In genomic region chr2:51099240-51099639, GRCm38 (mm10) we compare ENCODE assay signal across 22 mouse cellular contexts. TPM values are rescaled to one million over a fixed set of nuclear protein-coding genes. Genes with fewer than 3 reads are reported as not detected.
DNase-seq lines count a peak whose midpoint lies in the region; ATAC-seq lines count a peak whose summit lies in the region.
"Had no signal": no experiment of that assay in that cellular context is flagged by ENCODE, and none has a peak within 500 bp of the region (broad histone marks: within the 10 kb centered on the region; RNA-seq: fewer than 3 reads in every experiment).

No protein-coding gene starts in this region.

- H3K27ac ChIP-seq in kidney, embryonic 16.5 days (ENCODE audit: low read length) = no peak overlapping the region

- no peak for DNase-seq in kidney, postnatal 4 days
- no peak for DNase-seq in urinary bladder, postnatal 10 days (ENCODE audit: low spot score)
- DNase-seq: adrenal gland, adult 2 months; adrenal gland, adult 8-10 months; adrenal gland, postnatal 10 days; adrenal gland, postnatal 14 days; adrenal gland, postnatal 25 days; adrenal gland, postnatal 36 days; B cell, adult 2 months; cerebellum, adult 11 months; cerebellum, adult 11-12 months; cerebellum, adult 18-20 months had no signal

- H3K36me3 ChIP-seq in kidney, embryonic 16.5 days (ENCODE audit: insufficient read depth, low read length) = no peaks in the 10 kb centered on the region
- H3K36me3 ChIP-seq: G1E had no signal

- H3K27me3 ChIP-seq in kidney, embryonic 16.5 days (ENCODE audit: insufficient read depth, low read length) = no peaks in the 10 kb centered on the region
- H3K27me3 ChIP-seq: CH12.LX, Patski had no signal

- no peak overlapping the region for H3K4me3 ChIP-seq in kidney, embryonic 16.5 days (ENCODE audit: low read length)

- peaks cover 5% of the 10 kb centered on the region; the same call in 1 of the 2 replicates for H3K4me1 ChIP-seq in kidney, embryonic 16.5 days (ENCODE audit: insufficient read depth, low read length)

- no peak overlapping the region for H3K4me2 ChIP-seq in kidney, embryonic 16.5 days (replicated peaks; ENCODE audit: low read depth, low read length)

- 90% methylated on average over 1 of the region's 1 CpGs for WGBS in kidney, embryonic 16.5 days

- H3K9ac ChIP-seq in kidney, embryonic 16.5 days (replicated peaks; ENCODE audit: low read length) = no peak overlapping the region

- no peaks in the 10 kb centered on the region for H3K9me3 ChIP-seq in kidney, embryonic 16.5 days (ENCODE audit: low read length)

- ATAC-seq in granulocyte monocyte progenitor cell, adult 5-6 weeks (replicated peaks; ENCODE audit: poor library complexity, severe bottlenecking) = peak; percentile 67; the same call in 1 of the 2 replicates
- ATAC-seq in megakaryocyte, adult 5-6 weeks (ENCODE audit: poor library complexity, severe bottlenecking) = peak; percentile 71
- 0 out of 2 replicates have a peak, but pooled peaks have one; percentile 42 for ATAC-seq in megakaryocyte progenitor cell, adult 5-6 weeks (replicated peaks; ENCODE audit: poor library complexity)
- no peak for ATAC-seq in kidney, embryonic 16.5 days (ENCODE audit: low FRiP score, low TSS enrichment)
- ATAC-seq: activated CD4-positive, CD25-positive, alpha-beta regulatory T cell, adult 4 months; CD4-positive, CD25-positive, alpha-beta regulatory T cell, adult 4 months; Patski had no signal

RNA-seq across cellular contexts. Expression of gene Rnd3, which starts 49.7 kb away (rescaled TPM):
- not detected in 2 replicates for total RNA-seq in granulocyte monocyte progenitor cell, adult 5-6 weeks (2014; fragmentation: Nextera tagmentation)
- 0.26 and 1.9 TPM in 2 replicates for total RNA-seq in granulocyte monocyte progenitor cell, adult 5-6 weeks (2017)
- 60.3 and 62.9 TPM in 2 replicates for total RNA-seq in megakaryocyte, adult 5-6 weeks (2015)
- 124 and 129 TPM in 2 replicates for total RNA-seq in megakaryocyte, adult 5-6 weeks (2017)
- total RNA-seq in megakaryocyte progenitor cell, adult 5-6 weeks (2015) = 0.59 and 0.85 TPM in 2 replicates
- 2.0 and 2.2 TPM in 2 replicates for total RNA-seq in megakaryocyte progenitor cell, adult 5-6 weeks (2017)
- polyA plus RNA-seq in kidney, embryonic 16.5 days (2015; fragmentation: Nextera tagmentation; extraction: Ambion mirVana) = 42.9 and 43.7 TPM in 2 replicates
- total RNA-seq: MEL had no signal
- polyA plus RNA-seq: G1E had no signal

Comparison
In these comparisons a context has a peak if more than half of its experiments do, and no peak if none do; other contexts are left out.
1. RNA of gene Rnd3, which starts 49.7 kb away (total RNA-seq): 60.3 to 129 TPM in megakaryocyte, adult 5-6 weeks; 0.59 to 2.2 TPM in megakaryocyte progenitor cell, adult 5-6 weeks and 0.26 to 1.9 TPM in granulocyte monocyte progenitor cell, adult 5-6 weeks; every median in the first group is over 10 times any median in the second.